Mouse (Mus musculus): ENCODE data around the gene Fam166b.

Fam166b gene

DNA sequence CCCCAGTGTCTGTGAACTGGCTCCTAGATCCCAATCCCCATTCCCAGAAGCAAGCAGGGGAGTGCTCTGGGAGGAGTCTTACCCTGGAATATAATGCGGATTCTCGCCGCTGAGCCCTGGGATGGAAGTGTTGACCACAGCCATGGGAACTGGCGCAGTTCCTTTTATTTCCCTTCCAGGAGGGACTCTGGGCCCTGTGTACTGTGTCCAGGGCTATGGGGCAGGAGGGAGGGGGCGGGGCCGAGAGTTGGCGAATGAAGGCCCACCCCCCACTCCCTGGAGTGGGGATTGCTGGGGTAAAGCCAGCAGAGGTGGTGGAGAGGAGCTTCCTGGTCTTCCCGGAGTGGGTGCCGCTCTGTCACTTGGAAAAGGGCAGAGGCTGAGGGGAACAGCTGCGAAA lies at the start of gene Fam166b:
Gene Fam166b, minus strand, starts transcription at position 189 of the 400 bp plus-strand sequence.
- peak; percentile 31 for DNase-seq

DNA sequence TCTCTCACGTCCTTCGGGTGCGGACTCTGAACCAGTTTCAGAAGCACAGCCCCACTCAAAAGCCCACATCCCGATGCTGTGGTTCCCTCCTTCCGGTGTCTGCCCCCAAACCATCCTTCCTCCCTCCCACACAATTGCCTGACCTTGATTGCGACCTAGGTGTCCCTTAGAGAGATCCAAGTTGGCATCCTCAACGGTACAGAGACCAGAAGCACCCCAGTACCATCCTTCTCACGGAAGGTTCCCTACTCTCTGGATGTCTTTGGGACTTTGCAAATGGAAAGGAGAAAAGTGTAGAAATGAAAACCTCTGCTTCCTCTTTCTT lies 49.6 kb upstream of the Fam166b start:
- no peak for DNase-seq

DNA sequence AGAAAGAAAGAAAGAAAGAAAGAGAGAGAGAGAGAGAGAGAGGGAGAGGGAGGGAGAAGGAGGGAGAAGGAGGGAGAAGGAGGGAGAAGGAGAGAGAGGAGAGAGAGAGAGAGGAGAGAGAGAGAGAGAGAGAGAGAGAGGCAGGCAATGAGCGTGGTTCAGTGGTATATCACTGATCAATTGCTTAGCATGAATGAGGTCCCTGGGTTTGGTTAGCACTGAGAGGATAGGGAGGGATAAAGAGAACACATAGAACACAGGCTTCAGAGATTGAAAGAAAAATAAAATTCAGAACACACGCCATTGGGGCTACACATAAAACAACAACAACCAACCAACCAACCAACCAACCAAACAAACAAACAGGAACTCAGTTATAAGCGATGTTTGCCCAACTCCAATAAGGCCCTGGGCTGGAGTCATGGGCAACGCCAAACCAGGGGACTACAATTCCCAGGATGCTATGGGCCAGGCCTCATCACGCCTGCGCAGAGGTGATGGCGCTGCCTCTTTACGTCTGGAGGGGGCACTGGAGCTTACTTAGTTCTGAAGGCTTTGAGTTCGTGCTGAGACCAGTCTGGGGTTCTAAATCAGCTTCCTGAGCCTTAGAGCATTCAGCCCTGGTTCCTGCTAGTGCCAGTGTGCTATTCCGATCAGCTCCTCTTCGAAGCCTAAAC lies 49.1 kb upstream of the Fam166b start:
- DNase-seq: peak; percentile 94

DNA sequence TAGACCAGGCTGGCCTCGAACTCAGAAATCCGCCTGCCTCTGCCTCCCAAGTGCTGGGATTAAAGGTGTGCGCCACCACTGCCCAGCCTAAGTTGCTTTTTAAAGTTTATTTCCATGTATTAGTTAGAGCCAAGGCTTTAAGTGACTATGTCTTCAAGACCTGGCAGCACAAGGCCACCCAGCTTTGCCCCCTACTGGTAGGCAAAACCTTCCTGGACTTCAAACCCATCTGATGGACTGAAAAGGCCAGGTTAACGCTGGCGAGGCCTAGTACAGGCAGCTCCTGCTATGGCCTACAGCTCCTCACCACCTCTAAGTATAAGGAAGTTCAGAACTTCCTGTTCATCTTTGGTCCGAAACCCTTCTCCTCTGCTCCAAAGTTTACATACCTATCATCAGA lies 47.7 kb upstream of the Fam166b start:
- no peak for DNase-seq

DNA sequence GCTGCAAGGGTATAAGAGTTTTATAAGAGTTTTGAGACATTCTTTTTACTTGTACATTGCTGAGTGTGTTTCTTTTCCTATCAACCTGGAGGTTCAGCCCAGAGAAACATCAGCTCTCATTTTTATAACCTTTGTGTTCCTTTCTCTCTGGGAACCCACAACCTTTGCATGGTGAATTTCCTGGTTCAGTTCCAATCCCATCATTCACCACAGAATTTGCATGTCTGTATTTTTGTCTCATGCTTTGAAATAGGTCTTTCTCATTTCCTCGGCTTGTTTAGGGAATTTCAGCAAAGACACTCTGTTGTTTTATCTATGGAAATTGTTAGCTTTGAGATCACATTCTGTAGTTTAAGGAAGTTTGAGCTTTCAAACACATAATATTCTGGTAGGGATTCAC lies 44.7 kb upstream of the Fam166b start:
- no peak for DNase-seq

DNA sequence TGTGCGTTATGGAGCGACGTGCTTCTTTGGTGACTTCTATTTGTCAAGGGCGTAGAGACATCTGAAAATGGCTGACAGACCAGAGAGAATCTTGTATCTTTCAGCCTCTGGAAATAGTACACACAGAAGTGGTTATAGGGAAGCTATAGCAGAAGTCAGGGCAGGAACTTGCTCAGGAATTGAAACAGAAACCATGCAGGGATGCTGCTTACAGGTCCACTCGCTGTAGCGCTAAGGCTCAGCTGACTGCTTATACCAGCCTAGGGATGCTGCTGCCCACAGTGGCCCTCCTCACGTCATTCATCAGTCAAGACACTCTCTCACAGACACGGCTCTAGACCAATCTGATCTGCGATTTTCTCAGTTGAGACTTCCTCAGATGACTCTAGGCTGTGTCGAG lies 41.4 kb upstream of the Fam166b start:
- no peak for DNase-seq

DNA sequence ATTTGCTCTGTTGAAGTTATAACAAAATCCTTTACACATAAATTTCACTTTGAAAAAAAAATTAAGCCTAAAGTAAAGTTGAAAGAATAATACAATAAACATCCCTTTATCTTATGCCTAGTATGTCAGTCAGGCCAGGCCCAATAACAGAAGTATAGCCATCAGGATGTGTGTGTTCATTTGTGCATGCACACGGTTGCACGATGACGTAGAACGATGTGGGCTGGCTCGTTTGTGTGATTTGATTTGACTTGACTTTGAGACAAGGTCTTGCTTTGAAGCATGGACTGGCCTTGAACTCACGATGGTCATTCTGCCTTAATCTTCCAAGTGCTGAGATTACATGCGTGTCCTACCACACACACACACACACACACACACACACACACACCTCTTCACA lies 37.9 kb upstream of the Fam166b start:
- DNase-seq: no peak

DNA sequence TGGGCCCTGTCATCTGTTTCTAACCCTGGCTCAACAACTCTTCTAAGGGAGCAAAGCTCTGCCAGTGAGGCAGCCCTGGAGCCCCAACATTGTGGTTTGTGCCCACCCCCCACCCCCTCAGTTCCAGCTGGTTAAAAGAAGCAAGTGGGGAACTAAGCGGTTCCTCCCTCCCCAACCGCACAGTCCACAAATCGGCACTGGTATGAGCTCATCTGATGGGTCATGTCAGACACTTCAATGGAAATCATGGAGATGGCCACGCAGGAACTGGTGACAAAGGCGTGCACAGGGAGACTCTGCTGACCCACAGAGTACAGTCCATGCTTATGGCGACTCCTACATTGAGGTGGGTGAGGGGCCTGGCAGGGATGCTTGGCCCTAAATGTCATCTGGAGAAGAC lies 37.0 kb upstream of the Fam166b start:
- DNase-seq: no peak

DNA sequence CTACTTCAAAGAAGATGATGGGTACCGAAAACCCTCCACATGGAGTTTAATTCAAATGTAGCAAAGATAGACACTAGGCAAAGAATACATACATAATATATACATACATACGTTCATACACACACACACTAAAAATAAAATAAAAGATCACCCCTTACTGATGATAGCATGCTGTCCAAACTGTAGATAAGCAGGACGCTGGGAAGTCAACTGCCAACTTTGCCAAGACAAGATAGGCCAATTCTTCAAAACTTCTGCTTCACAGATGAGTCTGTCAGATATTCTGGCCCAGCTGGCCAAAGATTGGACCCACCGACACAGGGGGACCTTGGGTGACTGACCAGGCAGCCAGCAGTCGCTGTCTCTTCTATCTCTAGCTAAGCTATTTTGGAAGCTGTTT lies 34.2 kb upstream of the Fam166b start:
- no peak for DNase-seq

DNA sequence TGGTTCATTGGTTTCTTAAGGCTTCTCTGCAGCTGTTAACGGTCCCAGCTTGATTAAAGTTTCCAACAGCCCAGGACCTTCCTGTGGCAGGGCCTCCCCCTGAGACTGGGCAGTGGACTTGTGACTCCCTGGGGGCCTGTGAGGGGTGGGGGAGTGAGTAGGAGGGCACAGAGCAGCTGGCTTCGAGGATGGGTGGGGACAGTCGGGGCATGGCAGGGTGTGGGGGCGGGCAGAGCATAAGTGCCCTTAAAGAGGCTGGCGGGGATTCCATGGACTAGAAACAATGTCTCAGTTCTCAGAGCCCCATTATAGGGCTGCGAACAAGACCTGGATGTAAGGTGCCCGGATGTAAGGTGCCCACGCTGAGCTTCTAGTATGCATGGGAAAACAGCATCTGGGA lies 28.2 kb upstream of the Fam166b start:
- DNase-seq: no peak

DNA sequence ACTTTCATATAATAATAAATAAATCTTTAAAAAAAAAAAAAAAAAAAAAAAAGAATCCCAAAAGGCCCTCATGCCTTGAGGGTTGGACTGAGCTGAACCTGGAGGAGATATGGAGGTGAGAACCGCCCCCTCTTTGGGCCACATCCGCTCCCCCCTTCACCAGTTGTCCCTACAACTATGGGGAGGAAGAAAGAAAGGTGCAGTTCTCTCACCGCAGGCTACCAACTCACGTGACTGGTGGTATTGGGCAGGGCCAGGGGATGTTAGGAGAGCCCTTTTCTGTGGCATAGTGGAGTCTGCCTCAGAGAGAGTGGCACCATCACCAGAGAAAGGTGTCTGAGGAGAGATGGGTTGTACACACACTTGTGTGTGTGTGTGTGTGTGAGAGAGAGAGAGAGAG lies 27.5 kb upstream of the Fam166b start:
- no peak for DNase-seq

DNA sequence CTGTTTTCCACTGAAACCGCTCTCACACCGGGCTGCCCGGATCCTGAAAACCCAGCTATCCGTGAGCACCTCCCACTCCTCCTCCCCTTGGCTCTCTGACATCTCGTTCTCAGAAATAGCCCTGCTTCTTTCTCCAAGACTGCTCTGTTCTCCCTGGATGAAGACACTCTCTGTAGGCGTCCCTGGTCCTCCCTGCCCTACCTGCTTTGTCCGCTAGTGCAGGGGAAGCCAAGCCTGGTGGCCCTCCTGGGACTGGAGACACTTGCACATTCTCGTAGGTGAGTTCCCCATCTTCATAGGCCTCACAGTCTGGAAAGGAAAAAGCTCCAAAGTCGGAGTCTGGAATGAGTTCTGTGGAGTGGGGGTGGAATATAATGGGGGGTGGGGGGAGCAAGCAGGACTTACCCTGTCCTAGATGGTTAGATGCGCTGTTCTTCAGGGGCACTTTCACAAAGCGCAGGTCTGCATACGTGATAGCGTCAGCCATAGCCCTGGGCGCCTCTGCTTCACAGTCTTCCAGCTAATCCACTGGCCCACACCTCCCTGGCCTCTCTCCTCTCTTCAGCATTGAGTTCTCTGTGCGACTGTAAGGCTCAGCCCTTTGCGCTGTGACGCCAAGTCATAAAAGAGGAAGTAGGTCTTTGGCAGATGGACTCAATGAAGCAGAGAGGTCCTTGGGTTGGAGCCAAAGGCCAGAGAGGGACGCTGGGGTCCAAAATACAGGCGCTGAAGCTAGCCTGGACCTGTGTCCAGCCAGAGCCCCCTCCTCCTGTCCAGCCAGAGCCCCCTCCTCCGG lies 25.3 kb upstream of the Fam166b start, which contains the start of gene Cd72:
Gene Cd72, minus strand, starts transcription at position 588 of the 796 bp plus-strand sequence.
- peak; percentile 24 for DNase-seq

DNA sequence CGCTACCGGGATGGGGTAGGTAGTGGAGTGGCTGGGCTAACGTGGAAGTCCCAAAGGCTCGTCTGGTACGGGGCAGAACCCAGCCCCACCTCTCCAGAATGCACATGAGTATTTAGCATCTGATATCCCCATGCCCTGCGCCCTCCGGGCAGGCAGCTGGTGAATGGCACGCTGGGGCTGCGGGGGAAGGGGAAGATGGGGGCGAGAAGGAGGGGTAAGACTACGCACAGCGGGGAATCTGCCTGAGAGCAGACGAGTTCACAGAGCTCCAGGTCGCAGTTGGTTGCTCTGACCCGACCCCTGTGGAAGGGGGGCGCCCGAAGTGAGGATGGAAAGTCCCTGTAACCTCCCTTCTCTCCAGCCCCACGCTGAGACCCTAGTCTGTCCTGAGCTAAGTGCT lies 24.5 kb upstream of the Fam166b start:
- DNase-seq: peak; percentile 49

DNA sequence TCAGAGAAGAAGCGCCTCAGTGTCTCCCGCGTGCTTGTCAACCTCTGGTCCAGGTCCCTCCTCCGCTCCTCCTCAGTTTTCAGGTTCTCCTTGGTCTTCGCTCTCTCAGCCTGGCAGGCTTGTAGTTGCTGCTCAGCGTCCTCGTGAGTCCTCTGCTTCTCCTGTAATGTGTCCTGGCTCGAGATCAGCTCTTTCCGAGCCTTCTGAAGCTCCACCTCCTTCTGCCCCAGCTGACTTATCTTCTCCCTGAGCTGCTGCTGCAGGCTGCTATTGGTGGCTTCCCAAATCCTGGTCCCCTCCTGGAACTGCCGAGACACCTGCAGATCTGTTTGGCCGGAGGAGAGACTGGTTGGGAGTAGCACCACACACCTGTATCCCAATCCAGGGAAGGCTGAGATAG lies 23.4 kb upstream of the Fam166b start:
- DNase-seq: no peak

DNA sequence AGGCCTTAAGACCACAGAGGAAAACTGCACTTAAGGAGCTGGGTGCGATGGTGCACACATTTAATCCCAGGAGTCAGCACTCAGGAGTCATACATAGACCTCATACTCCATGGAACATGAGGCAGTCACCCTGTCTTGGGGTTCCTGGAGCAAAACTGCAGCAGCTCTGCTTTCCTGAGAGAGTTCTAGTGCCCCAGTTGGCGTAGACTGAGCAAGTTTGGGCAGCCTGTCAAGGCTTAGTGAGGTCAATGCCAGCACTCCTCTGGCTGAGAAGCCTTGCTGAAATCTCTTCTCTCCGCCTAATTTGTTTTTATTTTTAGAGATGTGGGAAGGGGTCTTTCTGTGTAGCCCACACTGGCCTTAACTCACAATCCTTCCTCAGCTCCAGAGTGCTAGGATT lies 19.6 kb upstream of the Fam166b start:
- DNase-seq: no peak

DNA sequence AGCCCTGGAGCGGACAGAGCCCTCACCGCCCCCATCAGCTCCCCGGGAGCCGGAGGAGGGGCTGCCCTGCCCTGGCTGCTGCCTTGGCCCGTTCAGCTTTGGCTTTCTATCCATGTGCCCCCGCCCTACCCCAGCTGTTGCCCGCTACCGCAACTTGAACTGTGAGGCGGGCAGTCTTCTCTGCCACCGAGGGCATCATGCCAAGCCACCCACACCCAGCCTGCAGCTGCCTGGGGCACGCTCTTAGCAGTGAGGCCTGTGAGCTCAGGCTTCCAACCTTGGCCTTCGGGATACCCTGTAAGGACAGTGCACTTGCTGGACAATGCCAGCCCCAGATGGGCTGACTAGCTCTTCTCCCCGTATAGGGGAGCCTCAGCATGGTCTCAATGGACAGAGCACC lies 18.3 kb upstream of the Fam166b start:
- DNase-seq: no peak

DNA sequence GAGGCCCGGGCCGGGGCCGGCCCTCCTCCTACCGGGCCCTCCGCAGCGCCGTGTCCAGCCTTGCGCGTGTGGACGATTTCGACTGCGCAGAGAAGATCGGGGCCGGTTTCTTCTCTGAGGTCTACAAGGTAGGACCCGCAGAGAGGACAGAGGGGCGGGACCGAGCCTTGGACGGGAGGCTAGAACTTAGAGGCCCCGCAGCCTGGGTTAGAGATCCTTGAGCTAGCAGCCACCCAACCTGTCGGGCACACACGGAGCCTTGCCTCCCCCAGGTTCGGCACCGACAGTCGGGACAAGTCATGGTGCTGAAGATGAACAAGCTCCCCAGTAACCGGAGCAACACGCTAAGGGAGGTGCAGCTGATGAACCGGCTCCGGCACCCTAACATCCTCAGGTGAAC lies 14.6 kb upstream of the Fam166b start:
- peak; percentile 65 for DNase-seq

DNA sequence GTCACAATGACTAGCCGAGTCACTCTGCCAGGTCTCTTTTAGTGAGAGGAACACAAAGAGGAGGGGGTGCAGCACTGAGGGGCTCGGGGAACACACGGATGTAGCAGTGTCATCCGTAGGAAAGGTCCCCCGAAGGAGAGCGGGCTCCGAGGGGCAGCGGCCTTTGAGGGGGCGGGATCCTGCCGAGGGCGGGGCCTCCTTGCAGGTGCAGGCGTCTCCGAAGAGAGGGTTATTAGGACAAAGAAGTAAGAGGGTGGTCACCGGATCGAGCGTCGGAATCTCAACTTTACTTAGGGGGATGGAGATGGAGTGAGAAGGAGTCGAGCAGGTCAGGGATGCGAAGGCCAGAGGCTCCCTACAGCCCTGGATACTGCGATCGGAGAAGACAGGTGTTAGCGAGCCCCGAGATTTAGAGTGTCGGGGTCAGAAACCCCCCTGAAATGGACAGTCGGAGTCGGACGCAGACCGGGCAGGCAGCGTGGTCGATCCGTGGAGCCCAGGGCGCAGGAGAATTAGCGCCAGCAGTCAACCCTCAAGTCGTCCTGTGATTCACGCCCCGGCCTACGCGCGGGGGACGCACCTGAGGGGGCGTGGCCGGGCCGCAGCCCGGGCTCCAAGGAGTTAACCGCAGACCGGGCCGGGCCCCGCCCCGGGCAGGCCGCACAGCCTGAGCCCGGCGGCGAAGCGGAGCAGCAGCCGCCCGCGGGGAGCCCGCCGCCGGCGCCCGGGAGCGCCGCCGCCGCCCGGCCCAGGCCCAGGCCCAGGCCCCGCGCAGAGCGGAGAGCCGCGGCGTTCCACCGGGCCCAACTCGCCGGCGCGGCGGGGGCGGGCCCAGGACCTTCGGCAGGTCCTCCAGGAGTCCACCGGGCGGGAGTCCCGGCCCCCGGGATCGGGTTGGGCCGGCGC lies 13.8 kb upstream of the Fam166b start:
- DNase-seq: peak; percentile 90

DNA sequence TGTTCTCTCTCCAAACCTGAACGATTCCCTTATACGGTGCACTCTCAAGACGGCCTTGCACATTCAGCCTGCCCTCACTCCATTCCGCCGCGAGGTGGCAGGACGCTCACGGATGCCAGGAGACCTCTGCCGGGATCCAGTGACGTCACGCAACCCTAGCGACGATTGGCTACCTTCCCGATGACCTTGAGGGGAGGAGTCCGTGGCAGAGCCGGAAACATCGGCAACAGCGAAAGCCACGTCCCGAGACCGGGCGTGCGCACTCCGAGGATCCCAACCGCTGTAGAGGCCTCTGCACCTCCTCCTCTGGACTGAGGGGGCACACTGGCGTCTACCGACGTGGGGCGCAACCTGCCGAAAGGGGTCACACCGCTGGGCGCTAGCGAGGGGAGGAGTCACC lies 13.1 kb upstream of the Fam166b start:
- peak; percentile 99 for DNase-seq

DNA sequence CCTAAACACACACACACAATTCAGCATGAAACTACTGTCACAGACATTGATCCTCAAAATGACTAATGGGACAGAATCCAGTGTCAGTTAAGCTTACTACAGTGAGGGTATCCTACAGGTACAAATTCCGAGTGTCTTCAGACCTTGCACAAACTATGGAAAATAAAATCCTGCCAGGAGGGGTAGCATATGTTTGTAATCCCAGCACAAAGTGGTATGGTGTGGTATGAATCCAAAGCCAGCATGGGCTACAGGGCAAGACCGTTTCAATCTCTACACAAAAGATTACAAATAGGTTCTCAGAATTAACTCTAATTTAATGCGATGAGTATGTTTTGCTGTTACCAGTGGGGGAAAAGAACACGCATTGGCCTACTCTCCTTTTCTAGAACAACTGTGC lies 12.7 kb upstream of the Fam166b start, which contains the start of gene Tesk1:
Gene Tesk1, plus strand, starts transcription at position 301 of the 400 bp plus-strand sequence.
- DNase-seq: no peak

DNA sequence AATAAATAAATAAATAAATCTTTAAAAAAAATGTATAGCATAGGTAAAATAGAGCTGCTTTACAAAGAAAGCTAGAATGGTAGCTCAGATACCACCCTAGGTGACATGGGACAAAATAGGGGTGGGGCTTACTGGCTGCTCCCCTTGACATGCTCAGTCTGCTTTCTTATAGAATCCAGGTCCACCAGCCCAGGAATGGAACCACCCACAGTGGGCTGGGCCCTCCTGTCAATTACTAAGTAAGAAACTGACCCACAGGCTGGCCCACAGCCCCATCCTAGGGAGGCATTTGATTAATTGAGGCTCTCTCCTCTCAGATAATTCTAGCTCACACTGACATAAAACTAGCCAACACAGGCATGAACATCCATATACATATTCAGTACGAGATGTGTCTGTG lies 3.9 kb upstream of the Fam166b start:
- DNase-seq: no peak

DNA sequence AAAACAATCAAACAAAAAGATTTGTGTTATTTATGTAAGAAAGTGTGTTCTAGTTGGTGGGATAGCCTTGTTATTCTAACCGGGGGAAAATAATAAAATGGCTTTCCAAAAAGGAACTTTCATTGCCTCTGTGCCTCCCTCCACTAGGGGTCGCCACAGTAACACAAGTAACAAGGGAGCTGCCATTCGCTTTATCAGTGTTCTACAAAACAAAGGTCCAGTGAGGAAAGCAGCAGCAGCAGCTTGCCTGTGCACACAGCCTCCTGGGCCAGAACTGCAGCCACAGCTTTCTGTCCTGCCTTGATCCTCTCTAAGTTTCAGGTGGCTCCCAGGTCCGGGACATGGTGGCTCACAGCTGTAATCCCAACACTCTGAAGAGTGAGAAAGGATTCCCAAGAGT lies 2.8 kb upstream of the Fam166b start:
- peak; percentile 93 for DNase-seq

DNA sequence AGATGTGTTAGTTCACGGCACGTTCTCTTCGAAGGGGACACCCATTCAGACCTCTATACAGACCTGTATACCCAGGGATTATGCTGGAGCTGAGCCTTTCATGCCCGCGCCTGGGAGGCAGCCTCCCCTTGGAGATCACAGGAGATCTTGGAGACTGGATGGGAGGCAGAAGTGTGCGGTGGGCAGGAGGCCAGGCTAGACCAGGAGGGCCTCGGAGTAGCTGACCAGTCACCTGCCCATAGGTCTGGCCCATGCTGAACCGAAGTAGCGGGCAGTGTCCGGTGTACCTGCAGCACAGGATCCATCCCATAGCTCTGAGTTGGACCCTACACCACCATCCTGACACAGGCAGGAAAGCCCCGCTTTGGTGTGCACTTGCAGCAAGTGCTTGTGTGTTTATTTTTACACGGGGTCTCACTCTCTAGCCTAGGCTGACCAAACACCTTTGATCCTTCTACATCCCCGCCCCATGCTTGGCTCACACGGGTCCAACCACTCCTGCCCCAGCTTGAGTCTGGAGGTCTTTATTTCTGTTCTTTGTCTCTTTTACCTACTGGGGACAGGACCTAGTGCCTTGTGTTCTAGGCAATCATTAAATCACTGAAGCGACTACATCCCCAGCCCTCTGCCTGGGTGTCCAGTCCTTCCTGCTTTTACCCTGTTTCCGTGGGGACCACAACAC lies 613 bp downstream of the Fam166b start:
- no peak for DNase-seq
